Mouse (Mus musculus): ENCODE measurements at regions not wholly inside any gene's neighbourhood (a gene's known extent, or its start where the extent isn't known, plus 50 kb on each side); places are given as distances from the start of the nearest gene placed in this dataset.
"Not testable (repeated sequence)": the region's sequence is repeated elsewhere in the genome, so short reads cannot be mapped to it uniquely, and the experiment has no call there.

DNA sequence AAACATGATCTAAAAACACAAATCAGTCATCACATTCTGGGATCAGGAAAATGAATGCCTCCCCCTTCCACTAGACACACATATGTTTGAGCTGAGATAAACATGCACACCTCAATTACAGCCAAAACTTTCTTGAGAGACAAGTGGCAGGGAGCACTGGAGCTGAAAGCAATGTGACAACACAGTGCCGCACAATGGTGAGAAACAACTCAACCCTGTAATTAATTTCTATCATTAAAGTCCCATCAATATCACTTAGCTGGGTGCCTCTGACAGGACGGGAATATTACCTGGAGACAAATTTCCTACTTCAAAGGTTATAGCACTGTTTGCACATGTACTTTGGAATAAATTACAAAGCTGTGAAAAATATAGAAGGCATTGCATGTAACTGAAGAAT lies 381.2 kb upstream of the Amd2 start:
- no peak for DNase-seq (ENCODE audit: inconsistent age in 2 of 2, low spot score in 1 of 2)

DNA sequence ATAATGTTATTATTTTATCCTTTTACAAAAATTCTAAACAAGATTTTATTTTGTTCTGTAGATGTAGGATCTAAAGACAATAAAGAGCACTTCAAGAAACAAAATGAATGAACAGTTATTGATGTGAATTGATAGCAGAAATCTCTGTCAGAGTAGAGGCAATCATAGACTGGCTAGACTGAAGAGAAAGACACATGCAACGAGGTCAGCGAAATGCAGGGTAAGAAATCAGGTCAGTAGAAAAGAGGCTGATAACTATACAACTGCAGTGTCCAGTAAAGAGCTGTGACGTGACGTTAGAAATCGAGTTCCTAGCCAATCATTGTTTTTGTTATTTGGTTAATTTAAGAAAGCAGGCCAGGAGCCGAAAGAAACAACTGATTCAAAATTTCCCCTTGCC lies 343.0 kb upstream of the Amd2 start:
- DNase-seq (ENCODE audit: inconsistent age in 2 of 2, low spot score in 1 of 2), result no peak

DNA sequence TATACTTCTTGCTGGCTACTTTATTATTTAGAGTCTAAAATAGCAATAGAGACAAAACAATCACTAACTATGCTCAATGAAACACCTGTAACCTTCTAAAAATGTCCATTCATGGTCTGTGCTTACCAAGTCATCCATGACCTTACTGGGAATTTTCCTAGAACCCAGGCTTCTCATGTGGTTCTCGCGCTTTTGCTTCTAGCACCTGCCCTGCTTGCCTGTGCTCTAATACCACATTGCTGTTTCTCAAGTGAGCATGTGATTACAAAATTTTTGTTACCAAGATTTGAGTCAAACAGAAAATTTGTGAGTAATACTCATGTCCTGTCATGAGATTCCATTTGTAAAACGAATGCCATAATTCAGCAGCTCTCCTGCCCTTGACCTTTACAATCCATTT lies 324.8 kb upstream of the Amd2 start:
- DNase-seq (ENCODE audit: inconsistent age in 2 of 2, low spot score in 1 of 2), result peak in 1 of 2 experiments; percentile 48

DNA sequence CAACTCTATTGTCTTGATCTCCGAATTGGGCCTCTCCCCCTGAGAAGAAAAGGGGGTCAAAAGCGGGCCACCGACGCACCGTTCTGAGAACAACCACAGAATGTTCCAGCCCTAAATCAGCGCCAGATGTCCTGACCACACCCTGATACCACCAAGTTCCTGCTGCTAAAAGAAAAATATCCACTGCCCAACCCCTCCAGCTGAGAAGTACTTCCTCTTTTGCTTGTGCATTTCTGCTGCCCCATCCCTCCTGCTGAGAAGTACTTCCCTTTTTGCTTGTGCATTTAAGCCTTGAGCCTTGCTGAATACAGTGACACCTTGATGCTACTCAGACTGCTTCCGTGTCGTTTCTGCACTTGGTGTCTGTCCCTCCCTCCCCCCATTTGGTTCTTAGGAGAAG lies 287.2 kb upstream of the Amd2 start:
- DNase-seq (ENCODE audit: inconsistent age in 2 of 2, low spot score in 1 of 2), result not testable (repeated sequence)

DNA sequence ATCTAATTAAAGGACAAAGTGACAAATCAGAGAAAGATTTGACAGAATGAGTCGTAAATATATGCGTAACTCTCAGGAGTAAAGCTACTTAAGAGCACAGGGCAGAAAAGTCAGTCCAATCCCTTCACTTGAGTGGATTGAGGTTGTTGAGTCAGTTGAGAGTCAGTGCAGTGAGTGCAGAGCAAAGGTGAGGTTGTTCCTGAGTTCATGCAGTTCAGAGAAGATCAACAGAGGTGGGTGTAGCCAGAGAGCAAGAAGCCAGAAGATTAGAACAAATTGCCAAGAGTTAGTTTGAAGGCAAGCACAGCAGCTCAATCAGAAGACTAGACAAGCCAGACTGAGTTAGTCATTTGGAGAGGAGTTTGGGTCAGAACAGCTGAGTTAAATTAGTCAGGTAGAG lies 237.4 kb upstream of the Amd2 start:
- no peak for DNase-seq (ENCODE audit: inconsistent age in 2 of 2, low spot score in 1 of 2)

DNA sequence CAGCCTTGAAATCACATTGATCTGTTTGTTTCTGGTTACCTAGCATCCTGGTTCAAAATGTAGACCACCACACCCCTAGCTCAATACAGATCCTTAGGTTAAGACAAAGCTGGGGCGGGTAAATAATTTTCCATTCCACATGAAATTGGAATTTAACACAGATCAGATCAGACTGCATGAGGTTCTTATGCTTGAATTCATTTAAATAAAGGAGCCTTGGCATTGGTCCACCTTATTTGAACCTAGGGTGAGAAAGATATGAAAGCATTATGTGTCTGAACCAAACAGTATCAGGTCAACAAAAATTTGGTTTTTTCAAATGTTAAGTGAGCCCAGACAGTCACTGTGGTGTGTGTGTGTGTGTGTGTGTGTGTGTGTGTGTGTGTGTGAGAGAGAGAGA lies 234.3 kb upstream of the Amd2 start:
- DNase-seq (ENCODE audit: inconsistent age in 2 of 2, low spot score in 1 of 2), result no peak

DNA sequence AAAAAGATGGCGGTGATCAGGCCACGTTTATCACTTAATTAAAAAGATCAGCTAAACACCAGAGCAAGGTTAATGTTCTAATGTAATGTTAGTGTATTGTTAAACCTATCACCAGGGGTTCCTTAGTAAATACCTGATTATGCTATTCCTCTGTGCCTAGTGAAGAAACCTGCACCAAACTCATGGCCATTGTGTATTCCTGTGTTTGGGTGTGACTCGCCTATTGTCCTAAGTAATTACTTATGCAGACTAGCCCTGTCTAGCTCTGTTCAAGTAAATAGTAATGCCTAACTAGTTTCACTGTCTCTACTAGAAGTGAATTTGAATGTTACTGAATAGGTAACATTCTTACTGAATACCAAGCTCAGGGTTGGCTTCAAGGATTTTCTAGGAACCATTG lies 231.6 kb upstream of the Amd2 start:
- no peak for DNase-seq (ENCODE audit: inconsistent age in 2 of 2, low spot score in 1 of 2)

DNA sequence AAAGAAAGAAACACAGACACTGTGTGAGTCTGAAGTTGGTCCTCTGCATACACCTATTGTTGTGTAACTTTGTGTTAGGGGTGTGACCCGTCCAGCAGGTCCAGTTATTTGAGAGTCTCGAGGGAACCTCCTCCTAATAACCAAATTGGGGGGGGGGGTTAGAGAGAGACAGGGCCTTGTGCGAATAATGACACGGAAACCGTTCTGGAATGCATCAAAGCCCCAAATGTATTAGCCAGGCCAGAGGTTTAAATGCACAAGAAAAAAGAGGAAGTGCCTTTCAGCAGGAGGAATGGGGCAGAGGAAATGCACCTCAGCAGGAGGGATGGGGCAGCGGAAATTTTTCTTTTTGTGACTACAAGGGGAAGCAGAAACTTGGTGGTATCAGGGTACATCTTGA lies 228.9 kb upstream of the Amd2 start:
- no peak for DNase-seq (ENCODE audit: inconsistent age in 2 of 2, low spot score in 1 of 2)
